Mouse (Mus musculus) cortical plate, adult 2 months (tissue): ENCODE measurements around the gene Gm9758. TPM values are rescaled to one million over a fixed set of nuclear protein-coding genes. Genes with fewer than 3 reads are reported as not detected.
"Not testable (repeated sequence)": the region's sequence is repeated elsewhere in the genome, so short reads cannot be mapped to it uniquely, and the experiment has no call there.

Experiments
- H3K27ac ChIP-seq: fragments of 200-500 bp; 2 replicates; pipeline ENCODE4 v1.5.1; 2012; ENCODE audit warnings: low read length, control low read depth, inconsistent platforms; ENCODE audit not compliant: insufficient read depth
- H3K4me1 ChIP-seq: fragments of 200-500 bp; 2 replicates; pipeline ENCODE4 v1.6.1; 2011; ENCODE audit warnings: low read length; ENCODE audit not compliant: control insufficient read depth, insufficient read depth
- H3K4me3 ChIP-seq: fragments of 200-500 bp; 2 replicates; pipeline ENCODE4 v1.5.1; 2011; ENCODE audit warnings: mild to moderate bottlenecking, low read length, control low read depth; ENCODE audit not compliant: insufficient read depth
- CTCF ChIP-seq: fragments of 200-500 bp; IDR thresholded peaks from 2 replicates; pipeline ENCODE4 v1.5.1; 2011; ENCODE audit warnings: mild to moderate bottlenecking, control low read depth, low read length; ENCODE audit not compliant: insufficient read depth; ENCODE audit errors: extremely low read depth
- POLR2A ChIP-seq: fragments of 200-500 bp; IDR thresholded peaks from 2 replicates; pipeline ENCODE4 v1.6.1; 2011; ENCODE audit warnings: mild to moderate bottlenecking, low read length, control low read depth; ENCODE audit not compliant: insufficient read depth; ENCODE audit errors: extremely low read depth
- polyA plus RNA-seq: library from polyadenylated mRNA; depleted of rRNA; stranded (reverse); fragments of >200 nt; gene quantifications from 2 replicates; pipeline ENCODE4 v1.2.3, GENCODE M21; 2012; rRNA removed

The Gm9758 gene
- polyA plus RNA-seq, 1 experiment: not detected

- TF ChIP-seq POLR2A: no peak
- TF ChIP-seq CTCF: no peak
- Histone ChIP-seq H3K4me3 (no peak overlapping the region), H3K27ac (no peak overlapping the region), H3K4me1 (no peaks in the 10 kb centered on the region)
These were observed 22.5 kb downstream of the Gm9758 start for GRCm38 (mm10) chr5:14892242-14892641.

GRCm38 (mm10) chr5:14885291-14885690 lies 29.4 kb downstream of the Gm9758 start:
- H3K4me3 ChIP-seq, H3K4me1 ChIP-seq, H3K27ac ChIP-seq: not testable (repeated sequence)

Other genes starting within 250 kb of the Gm9758 start
- gene Speer4e, start 23.5 kb upstream of the Gm9758 start, polyA plus RNA-seq: not detected in 2 replicates
- not detected in 2 replicates for gene Gm10354, start 64.0 kb upstream of the Gm9758 start, polyA plus RNA-seq
- not detected in 2 replicates for gene Gm17019, start 118.1 kb upstream of the Gm9758 start, polyA plus RNA-seq